ENCODE assay signal across 13 mouse cellular contexts in genomic region chr7:25047363-25047762, GRCm38 (mm10). TPM values are rescaled to one million over a fixed set of nuclear protein-coding genes. Genes with fewer than 3 reads are reported as not detected.
DNase-seq lines count a peak whose midpoint lies in the region; ATAC-seq and TF ChIP-seq lines count a peak whose summit lies in the region.
"Had no signal": no experiment of that assay in that cellular context is flagged by ENCODE, and none has a peak within 500 bp of the region (broad histone marks: within the 10 kb centered on the region; RNA-seq: fewer than 3 reads in every experiment).

No protein-coding gene starts in this region.

- H3K4me3 ChIP-seq in forebrain, embryonic 14.5 days (ENCODE audit: low read depth, low read length) = no peak overlapping the region
- H3K4me3 ChIP-seq in forebrain, embryonic 11.5 days (ENCODE audit: low read depth, low read length) = no peak overlapping the region
- no peak overlapping the region for H3K4me3 ChIP-seq in layer of hippocampus, adult 2 months
- H3K4me3 ChIP-seq: kidney, embryonic 15.5 days had no signal

- no peak for TF ChIP-seq CTCF in layer of hippocampus, adult 2 months (conservative IDR thresholded peaks at IDR 0.05)

- DNase-seq in forebrain, embryonic 14.5 days (ENCODE audit: low spot score) = peak; percentile 28
- DNase-seq in forebrain, embryonic 11.5 days (ENCODE audit: low spot score) = no peak
- peak; percentile 71 to 72 for DNase-seq in right cerebral cortex, adult 2 months (ENCODE audit: low spot score in 2 of 2)
- no peak for DNase-seq in right cerebral cortex, postnatal 14 days
- peak; percentile 60 to 72 for DNase-seq in layer of hippocampus, adult 2 months (ENCODE audit: low spot score in 2 of 2)
- no peak for DNase-seq in spleen, postnatal 4 days (ENCODE audit: low spot score in 2 of 2)
- DNase-seq in urinary bladder, postnatal 4 days (ENCODE audit: low spot score in 2 of 2) = no peak
- DNase-seq: spleen, adult 18-20 months; thymus, adult 18-20 months had no signal

- H3K4me2 ChIP-seq in forebrain, embryonic 14.5 days (ENCODE audit: low read length) = no peak overlapping the region
- no peak overlapping the region for H3K4me2 ChIP-seq in forebrain, embryonic 11.5 days (ENCODE audit: low read depth, low read length, severe bottlenecking)
- H3K4me2 ChIP-seq: kidney, embryonic 15.5 days had no signal

- no peak overlapping the region for H3K27ac ChIP-seq in forebrain, embryonic 14.5 days (ENCODE audit: low read depth, low read length)
- H3K27ac ChIP-seq in forebrain, embryonic 11.5 days (ENCODE audit: low read depth, low read length) = no peak overlapping the region
- peak overlapping the region; percentile 67; the same call in 1 of the 2 replicates for H3K27ac ChIP-seq in layer of hippocampus, adult 2 months
- H3K27ac ChIP-seq: kidney, embryonic 15.5 days had no signal

- no peaks in the 10 kb centered on the region for H3K27me3 ChIP-seq in forebrain, embryonic 14.5 days (replicated peaks; ENCODE audit: control insufficient read depth, insufficient read depth, low read length)
- H3K27me3 ChIP-seq in forebrain, embryonic 11.5 days (ENCODE audit: control insufficient read depth, insufficient read depth, low read length) = no peaks in the 10 kb centered on the region
- H3K27me3 ChIP-seq: kidney, embryonic 15.5 days had no signal

- WGBS in forebrain, embryonic 14.5 days = 79% methylated on average over 8 of the region's 8 CpGs
- WGBS in forebrain, embryonic 11.5 days = 94% methylated on average over 8 of the region's 8 CpGs

- no peak overlapping the region for H3K9ac ChIP-seq in forebrain, embryonic 14.5 days (ENCODE audit: low read length)
- H3K9ac ChIP-seq in forebrain, embryonic 11.5 days (ENCODE audit: low read length) = no peak overlapping the region
- H3K9ac ChIP-seq: kidney, embryonic 15.5 days had no signal

- ATAC-seq in forebrain, embryonic 14.5 days = no peak
- no peak for ATAC-seq in forebrain, embryonic 11.5 days (replicated peaks; ENCODE audit: low FRiP score)
- ATAC-seq in megakaryocyte-erythroid progenitor cell, adult 5-6 weeks (replicated peaks; ENCODE audit: low FRiP score, low TSS enrichment, poor library complexity, severe bottlenecking) = no peak
- ATAC-seq: hindbrain, embryonic 16.5 days; midbrain, embryonic 16.5 days had no signal

- H3K4me1 ChIP-seq in forebrain, embryonic 14.5 days (ENCODE audit: control insufficient read depth, insufficient read depth, low read length) = no peaks in the 10 kb centered on the region
- H3K4me1 ChIP-seq in forebrain, embryonic 11.5 days (replicated peaks; ENCODE audit: control insufficient read depth, insufficient read depth, low read length) = no peaks in the 10 kb centered on the region

- peaks cover 93% of the 10 kb centered on the region for H3K36me3 ChIP-seq in forebrain, embryonic 14.5 days (ENCODE audit: control insufficient read depth, insufficient read depth, low read length)
- peaks cover 4% of the 10 kb centered on the region for H3K36me3 ChIP-seq in forebrain, embryonic 11.5 days (ENCODE audit: control insufficient read depth, insufficient read depth, low read length)

- H3K9me3 ChIP-seq in forebrain, embryonic 14.5 days (replicated peaks; ENCODE audit: control insufficient read depth, low read length) = no peaks in the 10 kb centered on the region
- no peaks in the 10 kb centered on the region for H3K9me3 ChIP-seq in forebrain, embryonic 11.5 days (ENCODE audit: control insufficient read depth, low read length)
- H3K9me3 ChIP-seq: kidney, embryonic 15.5 days had no signal

RNA-seq across cellular contexts. Expression of gene Grik5, which starts 24.8 kb away (rescaled TPM):
- polyA plus RNA-seq in forebrain, embryonic 14.5 days (2014; fragmentation: Nextera tagmentation; extraction: Ambion mirVana) = 11.2 and 14.2 TPM in 2 replicates
- polyA plus RNA-seq in forebrain, embryonic 11.5 days (2014; fragmentation: Nextera tagmentation; extraction: Ambion mirVana) = 13.6 and 14.0 TPM in 2 replicates
- total RNA-seq in layer of hippocampus, adult 2 months (2021) = 100 to 1,000 TPM; 247 to 248 TPM
- 20.9 and 31.7 TPM in 2 replicates for total RNA-seq in megakaryocyte-erythroid progenitor cell, adult 5-6 weeks (2014; fragmentation: Nextera tagmentation)
- total RNA-seq in megakaryocyte-erythroid progenitor cell, adult 5-6 weeks (2017) = 0.23 and 6.4 TPM in 2 replicates

RNA-seq across cellular contexts. Expression of gene Zfp574, which starts 25.0 kb away (rescaled TPM):
- polyA plus RNA-seq in forebrain, embryonic 14.5 days (2014; fragmentation: Nextera tagmentation; extraction: Ambion mirVana) = 18.9 and 28.4 TPM in 2 replicates
- polyA plus RNA-seq in forebrain, embryonic 11.5 days (2014; fragmentation: Nextera tagmentation; extraction: Ambion mirVana) = 34.3 and 38.3 TPM in 2 replicates
- 10 to 100 TPM; 29.3 to 30.3 TPM for total RNA-seq in layer of hippocampus, adult 2 months (2021)
- 12.0 and 18.6 TPM in 2 replicates for total RNA-seq in megakaryocyte-erythroid progenitor cell, adult 5-6 weeks (2014; fragmentation: Nextera tagmentation)
- total RNA-seq in megakaryocyte-erythroid progenitor cell, adult 5-6 weeks (2017) = 3.7 and 6.9 TPM in 2 replicates

RNA-seq across cellular contexts. Expression of gene Atp1a3, which starts 41.6 kb away (rescaled TPM):
- 122 and 183 TPM in 2 replicates for polyA plus RNA-seq in forebrain, embryonic 14.5 days (2014; fragmentation: Nextera tagmentation; extraction: Ambion mirVana)
- 36.3 and 40.2 TPM in 2 replicates for polyA plus RNA-seq in forebrain, embryonic 11.5 days (2014; fragmentation: Nextera tagmentation; extraction: Ambion mirVana)
- total RNA-seq in layer of hippocampus, adult 2 months (2021) = 1,000 to 10,000 TPM; 2,443 to 2,563 TPM
- not detected in 2 replicates for total RNA-seq in megakaryocyte-erythroid progenitor cell, adult 5-6 weeks (2014; fragmentation: Nextera tagmentation)
- 0.75 TPM in 1 of 2 replicates, not detected in the other for total RNA-seq in megakaryocyte-erythroid progenitor cell, adult 5-6 weeks (2017)

Comparison
In these comparisons a context has a peak if more than half of its experiments do, and no peak if none do; other contexts are left out.
1. DNase-seq: peak in forebrain, embryonic 14.5 days (single experiment), right cerebral cortex, adult 2 months (2 of 2) and layer of hippocampus, adult 2 months (2 of 2); none in forebrain, embryonic 11.5 days (single experiment), right cerebral cortex, postnatal 14 days (single experiment), spleen, postnatal 4 days (0 of 2) and urinary bladder, postnatal 4 days (0 of 2).
2. RNA of gene Grik5, which starts 24.8 kb away (total RNA-seq): 247 to 248 TPM in layer of hippocampus, adult 2 months; 0.23 to 31.7 TPM in megakaryocyte-erythroid progenitor cell, adult 5-6 weeks; every median in the first group is over 4 times any median in the second.
3. RNA of gene Atp1a3, which starts 41.6 kb away (total RNA-seq): 2,443 to 2,563 TPM in layer of hippocampus, adult 2 months; 0.75 TPM in megakaryocyte-erythroid progenitor cell, adult 5-6 weeks; every median in the first group is over 1,000 times any median in the second.